In the genomic region with DNA sequence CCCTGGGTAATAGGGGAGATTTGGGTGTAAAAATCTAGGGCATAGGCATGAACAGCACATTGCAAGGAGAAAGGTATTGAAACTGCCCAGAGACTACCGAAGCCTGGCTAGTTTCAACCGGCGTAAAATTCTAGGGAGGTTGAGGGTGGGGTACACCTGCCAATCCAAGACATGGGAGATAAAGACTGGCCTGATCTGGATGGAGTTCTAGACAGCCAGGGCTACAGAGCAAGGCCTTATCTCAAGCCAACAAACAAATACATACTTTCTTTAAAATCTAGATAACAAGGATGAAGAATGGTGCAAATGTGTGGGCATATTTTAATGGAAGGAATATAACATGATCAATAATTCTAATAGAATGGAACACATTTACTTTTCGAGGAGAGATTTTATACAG, we compare ENCODE assay signal across 8 mouse cellular contexts. TPM values are rescaled to one million over a fixed set of nuclear protein-coding genes. Genes with fewer than 3 reads are reported as not detected.
DNase-seq lines count a peak whose midpoint lies in the region; ATAC-seq lines count a peak whose summit lies in the region.

No protein-coding gene starts in this region.

- peaks cover 31% of the 10 kb centered on the region for H3K4me1 ChIP-seq in heart, embryonic 13.5 days
- H3K4me1 ChIP-seq in embryonic facial prominence, embryonic 11.5 days (ENCODE audit: control insufficient read depth, insufficient read depth, low read length): peaks cover 4% of the 10 kb centered on the region; the same call in 1 of the 2 replicates
- H3K4me1 ChIP-seq in intestine, embryonic 16.5 days (ENCODE audit: control insufficient read depth, insufficient read depth, low read length): peaks cover 24% of the 10 kb centered on the region
- H3K4me1 ChIP-seq in midbrain, embryonic 15.5 days: peaks cover 22% of the 10 kb centered on the region

- intact Hi-C loops in heart, postnatal 10 days (cut with DNase I): no loop called here

- 38% methylated on average over 4 of the region's 4 CpGs for WGBS in heart, embryonic 13.5 days
- 43% methylated on average over 4 of the region's 4 CpGs for WGBS in embryonic facial prominence, embryonic 11.5 days
- 56% methylated on average over 4 of the region's 4 CpGs for WGBS in intestine, embryonic 16.5 days
- WGBS in midbrain, embryonic 15.5 days: 55% methylated on average over 4 of the region's 4 CpGs

- no peak for ATAC-seq in heart, embryonic 13.5 days (ENCODE audit: extremely low read depth, insufficient number of reproducible peaks, low FRiP score, low TSS enrichment)
- ATAC-seq in embryonic facial prominence, embryonic 11.5 days (replicated peaks; ENCODE audit: insufficient number of reproducible peaks, low FRiP score, low TSS enrichment, low read depth): 0 out of 2 replicates have a peak, but pooled peaks have one; percentile 0
- ATAC-seq in intestine, embryonic 16.5 days: no peak
- ATAC-seq in midbrain, embryonic 15.5 days (replicated peaks): 0 out of 2 replicates have a peak, but pooled peaks have one; percentile 2

- peak overlapping the region; percentile 90 for H3K4me2 ChIP-seq in heart, embryonic 13.5 days
- peak overlapping the region; percentile 43 for H3K4me2 ChIP-seq in embryonic facial prominence, embryonic 11.5 days (ENCODE audit: low read depth, low read length)
- H3K4me2 ChIP-seq in intestine, embryonic 16.5 days (ENCODE audit: low read depth, low read length): peak overlapping the region; percentile 87
- peak overlapping the region; percentile 60 for H3K4me2 ChIP-seq in midbrain, embryonic 15.5 days

- H3K4me3 ChIP-seq in heart, embryonic 13.5 days: peak overlapping the region; percentile 78
- peak overlapping the region; percentile 61 for H3K4me3 ChIP-seq in embryonic facial prominence, embryonic 11.5 days (ENCODE audit: low read depth, low read length)
- peak overlapping the region; percentile 74 for H3K4me3 ChIP-seq in intestine, embryonic 16.5 days (ENCODE audit: low read length)
- peak overlapping the region; percentile 50 for H3K4me3 ChIP-seq in midbrain, embryonic 15.5 days

- no peak overlapping the region for H3K27ac ChIP-seq in heart, embryonic 13.5 days (replicated peaks)
- no peak overlapping the region for H3K27ac ChIP-seq in embryonic facial prominence, embryonic 11.5 days (replicated peaks; ENCODE audit: low read depth, low read length)
- H3K27ac ChIP-seq in intestine, embryonic 16.5 days (ENCODE audit: low read length): no peak overlapping the region
- H3K27ac ChIP-seq in midbrain, embryonic 15.5 days: no peak overlapping the region

- peaks cover 32% of the 10 kb centered on the region for H3K36me3 ChIP-seq in heart, embryonic 13.5 days
- no peaks in the 10 kb centered on the region for H3K36me3 ChIP-seq in embryonic facial prominence, embryonic 11.5 days (replicated peaks; ENCODE audit: control insufficient read depth, insufficient read depth, low read depth, low read length)
- peaks cover 8% of the 10 kb centered on the region; the same call in 1 of the 2 replicates for H3K36me3 ChIP-seq in intestine, embryonic 16.5 days (ENCODE audit: control insufficient read depth, insufficient read depth, low read length)
- peaks cover 7% of the 10 kb centered on the region; the same call in 1 of the 2 replicates for H3K36me3 ChIP-seq in midbrain, embryonic 15.5 days (replicated peaks)

- H3K9me3 ChIP-seq in heart, embryonic 13.5 days: no peaks in the 10 kb centered on the region
- H3K9me3 ChIP-seq in embryonic facial prominence, embryonic 11.5 days (replicated peaks; ENCODE audit: control insufficient read depth, low read length): no peaks in the 10 kb centered on the region
- no peaks in the 10 kb centered on the region for H3K9me3 ChIP-seq in intestine, embryonic 16.5 days (ENCODE audit: control insufficient read depth, low read length)
- H3K9me3 ChIP-seq in midbrain, embryonic 15.5 days: no peaks in the 10 kb centered on the region

- DNase-seq in heart, postnatal 10 days: no peak
- no peak for DNase-seq in embryonic facial prominence, embryonic 11.5 days (ENCODE audit: low spot score)
- no peak for DNase-seq in frontal cortex, postnatal 10 days (ENCODE audit: low spot score in 2 of 2)
- no peak for DNase-seq in T-cell, adult 2 months (ENCODE audit: low spot score)
- DNase-seq in adrenal gland, adult 2 months: no peak

- H3K9ac ChIP-seq in heart, embryonic 13.5 days: peak overlapping the region; percentile 85
- no peak overlapping the region for H3K9ac ChIP-seq in embryonic facial prominence, embryonic 11.5 days (replicated peaks; ENCODE audit: low read length)
- H3K9ac ChIP-seq in intestine, embryonic 16.5 days (ENCODE audit: low read depth, low read length): peak overlapping the region; percentile 72; the same call in 1 of the 2 replicates
- H3K9ac ChIP-seq in midbrain, embryonic 15.5 days: peak overlapping the region; percentile 68

- H3K27me3 ChIP-seq in heart, embryonic 13.5 days (replicated peaks): no peaks in the 10 kb centered on the region
- peaks cover 3% of the 10 kb centered on the region for H3K27me3 ChIP-seq in embryonic facial prominence, embryonic 11.5 days (ENCODE audit: control insufficient read depth, insufficient read depth, low read length)
- H3K27me3 ChIP-seq in intestine, embryonic 16.5 days (replicated peaks; ENCODE audit: control insufficient read depth, insufficient read depth, low read length): no peaks in the 10 kb centered on the region
- H3K27me3 ChIP-seq in midbrain, embryonic 15.5 days (replicated peaks): peaks cover 27% of the 10 kb centered on the region

RNA-seq across cellular contexts. Expression of a gene that starts 1.0 kb away (rescaled TPM):
- 28.8 and 32.2 TPM in 2 replicates for polyA plus RNA-seq in heart, embryonic 13.5 days (2015; fragmentation: Nextera tagmentation; extraction: Ambion mirVana)
- total RNA-seq in heart, postnatal 10 days (2021): 10 to 100 TPM; 13.8 to 17.5 TPM
- polyA plus RNA-seq in embryonic facial prominence, embryonic 11.5 days (2014; fragmentation: Nextera tagmentation; extraction: Ambion mirVana): 50.2 and 57.5 TPM in 2 replicates
- polyA plus RNA-seq in intestine, embryonic 16.5 days (2015; fragmentation: Nextera tagmentation; extraction: Ambion mirVana): 35.6 and 37.8 TPM in 2 replicates
- polyA plus RNA-seq in midbrain, embryonic 15.5 days (2015; fragmentation: Nextera tagmentation; extraction: Ambion mirVana): 63.9 and 64.7 TPM in 2 replicates
- 10 to 100 TPM; 11.3 to 22.5 TPM for total RNA-seq in adrenal gland, adult 2 months (2021)
- polyA plus RNA-seq in adrenal gland, adult 2 months (2012; rRNA removed): 60.8 and 74.5 TPM in 2 replicates

RNA-seq across cellular contexts. Expression of a gene that starts 2.4 kb away (rescaled TPM):
- polyA plus RNA-seq in heart, embryonic 13.5 days (2015; fragmentation: Nextera tagmentation; extraction: Ambion mirVana): 0.83 and 0.90 TPM in 2 replicates
- under 1 TPM in 1 of 2 experiments, not detected in 1; 0.99 TPM for total RNA-seq in heart, postnatal 10 days (2021)
- 0.45 TPM in 1 of 2 replicates, not detected in the other for polyA plus RNA-seq in embryonic facial prominence, embryonic 11.5 days (2014; fragmentation: Nextera tagmentation; extraction: Ambion mirVana)
- 1.6 TPM in 1 of 2 replicates, not detected in the other for polyA plus RNA-seq in intestine, embryonic 16.5 days (2015; fragmentation: Nextera tagmentation; extraction: Ambion mirVana)
- not detected in 2 replicates for polyA plus RNA-seq in midbrain, embryonic 15.5 days (2015; fragmentation: Nextera tagmentation; extraction: Ambion mirVana)
- 1 to 10 TPM in 1 of 2 experiments, not detected in 1; 6.3 TPM for total RNA-seq in adrenal gland, adult 2 months (2021)
- 0.28 TPM in 2 replicates for polyA plus RNA-seq in adrenal gland, adult 2 months (2012; rRNA removed)

RNA-seq across cellular contexts. Expression of a gene that starts 17.3 kb away (rescaled TPM):
- 51.3 and 53.3 TPM in 2 replicates for polyA plus RNA-seq in heart, embryonic 13.5 days (2015; fragmentation: Nextera tagmentation; extraction: Ambion mirVana)
- total RNA-seq in heart, postnatal 10 days (2021): 100 to 1,000 TPM; 387 to 393 TPM
- 6.3 and 6.6 TPM in 2 replicates for polyA plus RNA-seq in embryonic facial prominence, embryonic 11.5 days (2014; fragmentation: Nextera tagmentation; extraction: Ambion mirVana)
- polyA plus RNA-seq in intestine, embryonic 16.5 days (2015; fragmentation: Nextera tagmentation; extraction: Ambion mirVana): 70.2 and 79.2 TPM in 2 replicates
- 13.4 and 15.7 TPM in 2 replicates for polyA plus RNA-seq in midbrain, embryonic 15.5 days (2015; fragmentation: Nextera tagmentation; extraction: Ambion mirVana)
- 10 to 100 TPM; 70.3 to 94.7 TPM for total RNA-seq in adrenal gland, adult 2 months (2021)
- polyA plus RNA-seq in adrenal gland, adult 2 months (2012; rRNA removed): 253 and 263 TPM in 2 replicates

Comparison
In these comparisons a context has a peak if more than half of its experiments do, and no peak if none do; other contexts are left out.
1. ATAC-seq: peak in embryonic facial prominence, embryonic 11.5 days (single experiment) and midbrain, embryonic 15.5 days (single experiment); none in heart, embryonic 13.5 days (single experiment) and intestine, embryonic 16.5 days (single experiment).
2. Peak in every context shown above with its lines, with median percentiles within 50 percentile points of each other: H3K4me2 ChIP-seq and H3K4me3 ChIP-seq.